Mouse (Mus musculus): ENCODE results near the gene Tmem19.

GRCm38 (mm10) chr10:115354553-115354952 is 7.7 kb downstream of the Tmem19 start:
- TF ChIP-seq POLR2A (IDR thresholded peaks at IDR 0.05; ENCODE audit: control insufficient read depth, extremely low read depth, insufficient read depth, low read length, poor library complexity) (no peak), CTCF (IDR thresholded peaks at IDR 0.05; ENCODE audit: borderline replicate concordance, control insufficient read depth, extremely low read depth, insufficient read depth, low read length, poor library complexity) (no peak)

Data from thymus, adult 2 months (tissue).